Mouse (Mus musculus): ENCODE measurements around the gene Fmod.

- TF ChIP-seq CTCF (IDR thresholded peaks at IDR 0.05; ENCODE audit: extremely low read depth, insufficient read depth, low read length) (no peak), POLR2A (IDR thresholded peaks at IDR 0.05; ENCODE audit: extremely low read depth, insufficient read depth, low read length) (no peak)
These were observed 47.1 kb downstream of the Fmod start for GRCm38 (mm10) chr1:134084128-134084527.

All from cortical plate, adult 2 months (tissue).